Mouse (Mus musculus): ENCODE measurements at regions not wholly inside any gene's neighbourhood (a gene's known extent, or its start where the extent isn't known, plus 50 kb on each side); places are given as distances from the start of the nearest gene placed in this dataset.

DNA sequence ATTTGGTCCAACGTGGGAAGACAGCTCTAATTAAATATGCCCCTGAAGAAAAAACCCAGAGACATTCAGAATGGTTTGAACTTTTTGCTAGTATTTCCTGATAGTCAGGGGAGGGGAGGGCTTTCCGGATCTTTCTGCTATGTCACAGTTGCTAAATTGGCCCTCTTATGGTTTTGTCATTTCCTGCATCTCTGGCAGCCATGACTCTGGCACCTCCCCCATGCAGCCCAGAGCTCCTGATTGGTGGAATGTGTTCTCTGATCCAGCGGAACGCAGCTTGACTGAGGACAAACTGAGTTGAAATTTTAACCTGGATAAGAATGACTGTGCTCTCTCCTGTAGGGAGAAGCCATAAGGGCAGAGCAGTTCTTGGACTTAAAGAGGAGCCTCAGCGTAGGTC lies 150.4 kb upstream of the Emcn start:
- no peak overlapping the region for H3K4me3 ChIP-seq (ENCODE audit: control insufficient read depth, low read depth, low read length)
- H3K27me3 ChIP-seq (ENCODE audit: control insufficient read depth, insufficient read depth, low read length), result no peaks in the 10 kb centered on the region
- H3K36me3 ChIP-seq (ENCODE audit: control insufficient read depth, insufficient read depth, low read length), result no peaks in the 10 kb centered on the region
- TF ChIP-seq POLR2A (IDR thresholded peaks at IDR 0.05; ENCODE audit: control insufficient read depth, low read depth, low read length), result no peak
- TF ChIP-seq CTCF (IDR thresholded peaks at IDR 0.05; ENCODE audit: control insufficient read depth, insufficient read depth, insufficient replicate concordance, low read depth, low read length), result no peak
- H3K27ac ChIP-seq (ENCODE audit: control insufficient read depth, insufficient read depth, low read depth, low read length), result no peak overlapping the region
- H3K4me1 ChIP-seq (ENCODE audit: control insufficient read depth, insufficient read depth, low read length), result no peaks in the 10 kb centered on the region

DNA sequence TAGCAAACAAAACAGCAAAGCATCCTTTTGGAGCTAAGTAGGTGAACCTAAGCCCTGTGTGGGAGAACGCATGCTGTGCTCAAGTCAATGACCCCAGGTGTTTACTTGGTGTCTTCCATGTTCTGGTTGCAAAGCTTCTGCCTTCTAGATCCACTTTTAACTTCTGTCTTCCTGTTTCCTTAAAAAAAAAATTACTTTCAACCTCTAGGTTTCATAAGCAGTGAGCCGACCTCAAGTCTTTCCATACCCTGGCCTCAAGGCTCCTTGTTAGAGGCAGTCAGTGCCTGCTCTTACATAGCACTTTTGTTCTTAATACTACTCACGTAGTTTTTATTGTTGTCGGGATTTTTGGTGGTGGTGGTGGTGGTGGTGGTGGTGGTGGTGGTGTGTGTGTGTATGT lies 149.9 kb upstream of the Emcn start:
- Histone ChIP-seq H3K36me3 (ENCODE audit: control insufficient read depth, insufficient read depth, low read length) (no peaks in the 10 kb centered on the region), H3K27me3 (ENCODE audit: control insufficient read depth, insufficient read depth, low read length) (no peaks in the 10 kb centered on the region), H3K4me3 (ENCODE audit: control insufficient read depth, low read depth, low read length) (no peak overlapping the region), H3K4me1 (ENCODE audit: control insufficient read depth, insufficient read depth, low read length) (no peaks in the 10 kb centered on the region), H3K27ac (ENCODE audit: control insufficient read depth, insufficient read depth, low read depth, low read length) (no peak overlapping the region)
- TF ChIP-seq POLR2A (IDR thresholded peaks at IDR 0.05; ENCODE audit: control insufficient read depth, low read depth, low read length) (no peak), CTCF (IDR thresholded peaks at IDR 0.05; ENCODE audit: control insufficient read depth, insufficient read depth, insufficient replicate concordance, low read depth, low read length) (no peak)

GRCm38 (mm10) chr3:137193873-137194272 lies 147.0 kb upstream of the Emcn start:
- H3K4me1 ChIP-seq (ENCODE audit: control insufficient read depth, insufficient read depth, low read length), result no peaks in the 10 kb centered on the region
- no peaks in the 10 kb centered on the region for H3K27me3 ChIP-seq (ENCODE audit: control insufficient read depth, insufficient read depth, low read length)
- H3K27ac ChIP-seq (ENCODE audit: control insufficient read depth, insufficient read depth, low read depth, low read length), result no peak overlapping the region
- no peaks in the 10 kb centered on the region for H3K36me3 ChIP-seq (ENCODE audit: control insufficient read depth, insufficient read depth, low read length)
- H3K4me3 ChIP-seq (ENCODE audit: control insufficient read depth, low read depth, low read length), result no peak overlapping the region
- TF ChIP-seq POLR2A (IDR thresholded peaks at IDR 0.05; ENCODE audit: control insufficient read depth, low read depth, low read length) (no peak), CTCF (IDR thresholded peaks at IDR 0.05; ENCODE audit: control insufficient read depth, insufficient read depth, insufficient replicate concordance, low read depth, low read length) (no peak)

- Histone ChIP-seq H3K4me1 (ENCODE audit: control insufficient read depth, insufficient read depth, low read length) (no peaks in the 10 kb centered on the region), H3K4me3 (ENCODE audit: control insufficient read depth, low read depth, low read length) (no peak overlapping the region), H3K27me3 (ENCODE audit: control insufficient read depth, insufficient read depth, low read length) (no peaks in the 10 kb centered on the region), H3K36me3 (ENCODE audit: control insufficient read depth, insufficient read depth, low read length) (no peaks in the 10 kb centered on the region), H3K27ac (ENCODE audit: control insufficient read depth, insufficient read depth, low read depth, low read length) (no peak overlapping the region)
- no peak for TF ChIP-seq CTCF (IDR thresholded peaks at IDR 0.05; ENCODE audit: control insufficient read depth, insufficient read depth, insufficient replicate concordance, low read depth, low read length)
- no peak for TF ChIP-seq POLR2A (IDR thresholded peaks at IDR 0.05; ENCODE audit: control insufficient read depth, low read depth, low read length)
Observed at GRCm38 (mm10) chr3:137211667-137212066, 129.2 kb upstream of the Emcn start.

DNA sequence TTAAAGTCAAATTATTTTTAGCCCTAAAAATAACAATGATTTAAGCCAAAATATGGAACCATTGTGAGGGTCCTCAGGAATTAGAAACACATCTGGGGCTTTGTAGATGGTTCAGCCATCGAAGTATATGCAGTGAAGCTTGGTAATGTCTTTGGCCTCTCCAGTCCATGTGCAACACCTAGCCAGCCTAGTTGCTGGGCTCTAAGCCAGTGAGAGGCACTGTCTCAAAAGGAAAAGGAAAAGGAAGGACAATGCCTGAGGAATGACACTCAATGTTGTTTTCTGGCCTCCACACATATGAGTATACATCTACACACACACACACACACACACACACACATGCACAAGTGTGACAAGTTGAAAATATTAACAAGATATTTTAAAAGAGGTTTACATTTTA lies 124.8 kb upstream of the Emcn start:
- H3K27ac ChIP-seq (ENCODE audit: control insufficient read depth, insufficient read depth, low read depth, low read length), result no peak overlapping the region
- TF ChIP-seq POLR2A (IDR thresholded peaks at IDR 0.05; ENCODE audit: control insufficient read depth, low read depth, low read length) (no peak), CTCF (IDR thresholded peaks at IDR 0.05; ENCODE audit: control insufficient read depth, insufficient read depth, insufficient replicate concordance, low read depth, low read length) (no peak)
- no peak overlapping the region for H3K4me3 ChIP-seq (ENCODE audit: control insufficient read depth, low read depth, low read length)
- no peaks in the 10 kb centered on the region for H3K4me1 ChIP-seq (ENCODE audit: control insufficient read depth, insufficient read depth, low read length)
- no peaks in the 10 kb centered on the region for H3K27me3 ChIP-seq (ENCODE audit: control insufficient read depth, insufficient read depth, low read length)
- H3K36me3 ChIP-seq (ENCODE audit: control insufficient read depth, insufficient read depth, low read length), result no peaks in the 10 kb centered on the region

DNA sequence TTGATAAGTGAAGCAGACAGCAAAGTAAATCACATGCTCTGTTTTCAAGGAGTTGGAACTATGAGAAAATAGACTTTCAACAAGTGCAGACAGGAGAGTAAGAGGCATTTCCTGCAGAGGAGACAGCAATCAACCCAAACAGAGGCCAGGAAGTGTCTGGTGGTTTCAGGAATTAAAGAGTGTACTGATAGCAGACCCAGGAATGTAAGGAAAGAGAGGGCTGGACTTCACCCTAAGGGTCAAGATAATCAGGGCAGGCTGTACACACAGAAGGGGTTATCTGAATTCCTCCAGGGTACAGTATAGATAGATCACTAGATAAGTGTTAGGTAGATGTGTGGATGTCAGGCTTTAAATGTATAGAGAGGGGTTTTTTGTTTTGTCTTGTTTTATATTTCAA lies 123.6 kb upstream of the Emcn start:
- Histone ChIP-seq H3K4me3 (ENCODE audit: control insufficient read depth, low read depth, low read length) (no peak overlapping the region), H3K27me3 (ENCODE audit: control insufficient read depth, insufficient read depth, low read length) (no peaks in the 10 kb centered on the region), H3K4me1 (ENCODE audit: control insufficient read depth, insufficient read depth, low read length) (no peaks in the 10 kb centered on the region), H3K27ac (ENCODE audit: control insufficient read depth, insufficient read depth, low read depth, low read length) (no peak overlapping the region), H3K36me3 (ENCODE audit: control insufficient read depth, insufficient read depth, low read length) (no peaks in the 10 kb centered on the region)
- TF ChIP-seq CTCF (IDR thresholded peaks at IDR 0.05; ENCODE audit: control insufficient read depth, insufficient read depth, insufficient replicate concordance, low read depth, low read length) (no peak), POLR2A (IDR thresholded peaks at IDR 0.05; ENCODE audit: control insufficient read depth, low read depth, low read length) (no peak)

GRCm38 (mm10) chr3:137217926-137218325 lies 122.9 kb upstream of the Emcn start:
- no peak overlapping the region for H3K4me3 ChIP-seq (ENCODE audit: control insufficient read depth, low read depth, low read length)
- H3K27ac ChIP-seq (ENCODE audit: control insufficient read depth, insufficient read depth, low read depth, low read length), result no peak overlapping the region
- no peaks in the 10 kb centered on the region for H3K27me3 ChIP-seq (ENCODE audit: control insufficient read depth, insufficient read depth, low read length)
- H3K4me1 ChIP-seq (ENCODE audit: control insufficient read depth, insufficient read depth, low read length), result no peaks in the 10 kb centered on the region
- TF ChIP-seq POLR2A (IDR thresholded peaks at IDR 0.05; ENCODE audit: control insufficient read depth, low read depth, low read length) (no peak), CTCF (IDR thresholded peaks at IDR 0.05; ENCODE audit: control insufficient read depth, insufficient read depth, insufficient replicate concordance, low read depth, low read length) (no peak)
- no peaks in the 10 kb centered on the region for H3K36me3 ChIP-seq (ENCODE audit: control insufficient read depth, insufficient read depth, low read length)

- Histone ChIP-seq H3K27ac (ENCODE audit: control insufficient read depth, insufficient read depth, low read depth, low read length) (no peak overlapping the region), H3K4me3 (ENCODE audit: control insufficient read depth, low read depth, low read length) (no peak overlapping the region), H3K36me3 (ENCODE audit: control insufficient read depth, insufficient read depth, low read length) (no peaks in the 10 kb centered on the region), H3K27me3 (ENCODE audit: control insufficient read depth, insufficient read depth, low read length) (no peaks in the 10 kb centered on the region), H3K4me1 (ENCODE audit: control insufficient read depth, insufficient read depth, low read length) (no peaks in the 10 kb centered on the region)
- TF ChIP-seq POLR2A (IDR thresholded peaks at IDR 0.05; ENCODE audit: control insufficient read depth, low read depth, low read length), result no peak
- no peak for TF ChIP-seq CTCF (IDR thresholded peaks at IDR 0.05; ENCODE audit: control insufficient read depth, insufficient read depth, insufficient replicate concordance, low read depth, low read length)
Observed at GRCm38 (mm10) chr3:137226151-137226550, 114.7 kb upstream of the Emcn start.

Data from testis, adult 2 months (tissue).